Mouse (Mus musculus): ENCODE measurements around the gene Asb17. TPM values are rescaled to one million over a fixed set of nuclear protein-coding genes. Genes with fewer than 3 reads are reported as not detected.

The Asb17 gene
- polyA plus RNA-seq (2015; fragmentation: Nextera tagmentation; extraction: Ambion mirVana): 0.05 and 0.08 TPM in 2 replicates

DNA sequence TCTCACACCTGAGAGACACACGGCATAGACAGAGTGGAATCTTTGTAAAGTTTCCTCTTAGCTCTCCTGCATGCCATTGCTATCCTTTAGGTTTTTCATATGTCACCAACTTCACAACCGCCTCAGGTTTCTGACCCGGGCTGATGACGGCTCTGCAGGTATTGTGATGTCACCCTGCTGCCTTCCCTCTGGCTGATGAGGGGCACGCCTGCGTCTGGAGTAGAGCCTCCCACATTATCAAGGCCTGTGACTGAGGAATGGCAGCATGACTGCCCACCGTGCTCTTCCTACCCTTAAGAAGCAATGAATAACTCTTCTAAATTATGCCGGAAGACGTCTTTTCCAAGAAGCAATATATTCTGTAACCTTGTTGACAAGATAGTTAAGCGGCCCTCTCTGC lies at the start of gene Asb17:
Gene Asb17, plus strand, starts transcription at position 180 of the 400 bp plus-strand sequence.
- no peaks in the 10 kb centered on the region for H3K36me3 ChIP-seq

DNA sequence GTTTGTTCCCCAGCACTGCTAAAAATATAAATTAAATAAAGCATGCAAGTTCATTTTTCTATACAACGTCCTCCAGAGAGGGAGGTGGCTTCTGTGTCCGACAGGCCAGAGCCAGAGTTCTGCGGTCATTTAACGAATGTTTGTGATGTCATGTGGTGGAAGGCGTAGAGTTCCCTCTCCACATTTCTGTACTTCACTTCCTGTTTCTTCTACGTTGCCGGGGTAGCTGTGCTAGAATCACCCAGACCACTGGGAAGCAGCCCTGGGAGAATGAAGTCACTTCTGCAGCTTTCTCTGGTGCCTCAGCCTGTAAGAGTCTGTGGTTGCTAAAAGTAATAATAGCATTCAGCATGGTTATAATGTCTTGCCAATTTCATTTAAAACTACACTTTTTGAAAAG lies 46.4 kb upstream of the Asb17 start:
- Histone ChIP-seq H3K36me3 (no peaks in the 10 kb centered on the region), H3K27ac (no peak overlapping the region), H3K27me3 (no peaks in the 10 kb centered on the region), H3K4me2 (no peak overlapping the region), H3K4me3 (no peak overlapping the region), H3K9ac (no peak overlapping the region), H3K4me1 (no peaks in the 10 kb centered on the region), H3K9me3 (no peaks in the 10 kb centered on the region)
- ATAC-seq (ENCODE audit: borderline replicate concordance, extremely low read depth, low FRiP score, low TSS enrichment): no peak
- WGBS: 36% methylated on average over 7 of the region's 7 CpGs

More for the DNA sequence above, at the start of gene Asb17:
- 78% methylated on average over 10 of the region's 10 CpGs for WGBS
- H3K9me3 ChIP-seq: no peaks in the 10 kb centered on the region
- no peak within 1 kb of the TSS for H3K27ac ChIP-seq
- H3K4me1 ChIP-seq: no peaks in the 10 kb centered on the region
- H3K4me2 ChIP-seq: no peak within 1 kb of the TSS
- no peak within 1 kb of the TSS for H3K9ac ChIP-seq
- no peaks in the 10 kb centered on the region for H3K27me3 ChIP-seq
- no peak for ATAC-seq (ENCODE audit: borderline replicate concordance, extremely low read depth, low FRiP score, low TSS enrichment)
- no peak within 1 kb of the TSS for H3K4me3 ChIP-seq

DNA sequence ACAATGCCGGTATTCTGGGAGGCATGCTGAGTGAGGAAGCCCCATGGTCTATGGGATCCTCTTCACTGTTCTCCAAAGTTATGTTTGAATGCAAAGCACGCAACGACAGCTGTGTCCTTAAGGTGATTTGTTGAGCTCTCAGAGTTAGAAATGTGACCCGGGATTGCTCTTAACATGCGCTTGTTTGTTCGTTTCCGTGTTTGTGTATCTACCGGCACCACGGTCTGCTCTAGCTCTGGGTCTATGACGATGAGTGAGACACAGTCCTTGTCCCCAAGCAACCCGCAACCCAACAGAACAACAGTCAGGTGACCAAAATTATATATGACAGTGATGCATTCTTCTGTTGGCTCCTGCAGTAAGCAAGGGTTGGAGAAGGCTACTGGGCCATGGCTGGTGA lies 44.4 kb upstream of the Asb17 start:
- Histone ChIP-seq H3K9me3 (no peaks in the 10 kb centered on the region), H3K4me2 (no peak overlapping the region), H3K27ac (no peak overlapping the region), H3K36me3 (no peaks in the 10 kb centered on the region), H3K4me1 (no peaks in the 10 kb centered on the region), H3K4me3 (no peak overlapping the region), H3K9ac (no peak overlapping the region), H3K27me3 (no peaks in the 10 kb centered on the region)
- WGBS: 86% methylated on average over 11 of the region's 11 CpGs
- no peak for ATAC-seq (ENCODE audit: borderline replicate concordance, extremely low read depth, low FRiP score, low TSS enrichment)

DNA sequence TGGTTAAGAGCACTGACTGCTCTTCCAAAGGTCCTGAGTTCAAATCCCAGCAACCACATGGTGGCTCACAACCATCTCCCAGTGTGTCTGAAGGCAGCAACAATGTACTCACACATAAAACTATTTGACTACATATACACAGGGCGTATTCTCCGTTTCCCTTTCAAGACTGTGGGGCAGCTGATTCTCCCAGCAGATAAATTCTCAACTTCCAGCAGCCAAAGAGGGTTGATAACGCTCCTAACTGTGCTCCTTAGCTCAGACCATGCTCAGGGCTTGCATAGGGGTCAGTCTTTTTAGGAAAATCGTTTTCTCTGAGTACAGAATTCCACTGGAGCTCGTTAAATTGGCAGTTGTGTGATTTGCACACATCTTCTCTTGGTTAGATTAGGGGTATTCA lies 43.3 kb upstream of the Asb17 start:
- 74% methylated on average over 5 of the region's 5 CpGs for WGBS
- Histone ChIP-seq H3K4me1 (no peaks in the 10 kb centered on the region), H3K9ac (no peak overlapping the region), H3K36me3 (no peaks in the 10 kb centered on the region), H3K4me3 (no peak overlapping the region), H3K27ac (no peak overlapping the region), H3K9me3 (no peaks in the 10 kb centered on the region), H3K4me2 (no peak overlapping the region), H3K27me3 (no peaks in the 10 kb centered on the region)
- no peak for ATAC-seq (ENCODE audit: borderline replicate concordance, extremely low read depth, low FRiP score, low TSS enrichment)

DNA sequence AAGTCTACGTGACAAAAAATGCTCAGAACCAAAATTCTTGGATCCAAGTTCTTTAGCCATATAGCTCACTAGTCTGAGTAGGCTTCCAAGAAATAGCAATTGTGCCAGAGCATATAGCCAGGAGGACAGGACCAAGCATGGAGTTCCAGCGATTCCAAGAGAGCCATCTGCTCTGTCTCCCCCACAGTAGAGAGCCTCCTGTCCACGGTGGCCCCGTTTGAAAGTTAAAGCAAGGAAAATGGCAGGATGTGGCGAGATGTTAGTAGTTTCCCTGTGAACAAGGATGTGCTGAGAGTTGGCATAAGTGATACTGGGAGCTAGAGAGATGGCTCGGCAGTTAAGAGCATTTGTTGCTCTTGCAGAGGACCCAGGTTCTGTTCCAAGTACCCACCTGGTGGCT lies 42.5 kb upstream of the Asb17 start:
- no peaks in the 10 kb centered on the region for H3K36me3 ChIP-seq
- H3K4me2 ChIP-seq: no peak overlapping the region
- H3K27ac ChIP-seq: no peak overlapping the region
- no peaks in the 10 kb centered on the region for H3K27me3 ChIP-seq
- H3K4me1 ChIP-seq: peaks cover 4% of the 10 kb centered on the region; the same call in 1 of the 2 replicates
- ATAC-seq (ENCODE audit: borderline replicate concordance, extremely low read depth, low FRiP score, low TSS enrichment): no peak
- 73% methylated on average over 6 of the region's 6 CpGs for WGBS
- no peak overlapping the region for H3K9ac ChIP-seq
- H3K9me3 ChIP-seq: no peaks in the 10 kb centered on the region
- H3K4me3 ChIP-seq: no peak overlapping the region

DNA sequence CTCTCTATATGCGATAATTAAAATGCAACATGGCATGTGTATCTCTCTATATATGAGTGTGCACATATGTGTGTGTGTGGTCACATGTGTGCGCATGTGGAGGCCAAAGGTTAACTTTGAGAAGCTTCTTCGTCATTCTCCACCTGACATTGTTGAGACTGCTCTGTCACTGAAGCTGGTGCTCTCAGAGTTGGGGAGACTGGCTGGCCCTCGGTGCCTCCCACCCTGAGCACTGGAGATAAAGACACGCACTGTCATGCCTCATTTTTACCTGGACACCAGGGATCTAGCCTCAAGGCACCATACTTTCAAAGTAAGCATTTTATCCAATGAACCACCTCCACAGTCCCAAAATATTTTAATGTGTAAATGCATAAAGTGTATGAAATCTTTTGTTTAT lies 41.4 kb upstream of the Asb17 start:
- no peak overlapping the region for H3K27ac ChIP-seq
- WGBS: 79% methylated on average over 5 of the region's 5 CpGs

DNA sequence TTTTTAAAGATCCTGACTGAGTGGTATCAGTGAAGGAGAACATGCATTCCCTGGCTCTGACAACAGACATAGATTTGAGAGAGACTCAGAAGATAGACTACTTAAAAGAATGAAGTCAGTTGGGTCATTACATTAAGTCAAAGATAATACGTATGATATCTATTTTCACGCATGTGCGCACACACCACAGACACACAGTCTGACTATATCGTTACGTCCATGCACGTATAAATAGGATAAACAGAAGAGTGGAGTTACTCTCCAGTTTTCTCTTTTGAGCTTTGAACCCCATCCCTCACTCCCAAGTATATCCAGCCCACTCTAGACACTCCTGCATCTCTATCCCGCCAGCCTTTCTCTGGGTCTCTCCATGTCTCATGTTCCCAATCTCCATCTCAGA lies 40.0 kb upstream of the Asb17 start:
- no peak for ATAC-seq (ENCODE audit: borderline replicate concordance, extremely low read depth, low FRiP score, low TSS enrichment)
- no peak overlapping the region for H3K27ac ChIP-seq
- no peak overlapping the region for H3K4me2 ChIP-seq
- H3K4me1 ChIP-seq: peaks cover 4% of the 10 kb centered on the region; the same call in 1 of the 2 replicates
- no peaks in the 10 kb centered on the region for H3K9me3 ChIP-seq
- no peaks in the 10 kb centered on the region for H3K27me3 ChIP-seq
- no peaks in the 10 kb centered on the region for H3K36me3 ChIP-seq
- WGBS: 90% methylated on average over 7 of the region's 7 CpGs
- H3K4me3 ChIP-seq: no peak overlapping the region
- no peak overlapping the region for H3K9ac ChIP-seq

More for the DNA sequence above, 41.4 kb upstream of the Asb17 start:
- no peak overlapping the region for H3K9ac ChIP-seq
- no peaks in the 10 kb centered on the region for H3K36me3 ChIP-seq
- H3K4me3 ChIP-seq: no peak overlapping the region
- no peaks in the 10 kb centered on the region for H3K9me3 ChIP-seq
- H3K4me2 ChIP-seq: no peak overlapping the region
- H3K4me1 ChIP-seq: peaks cover 4% of the 10 kb centered on the region; the same call in 1 of the 2 replicates
- no peak for ATAC-seq (ENCODE audit: borderline replicate concordance, extremely low read depth, low FRiP score, low TSS enrichment)
- no peaks in the 10 kb centered on the region for H3K27me3 ChIP-seq

DNA sequence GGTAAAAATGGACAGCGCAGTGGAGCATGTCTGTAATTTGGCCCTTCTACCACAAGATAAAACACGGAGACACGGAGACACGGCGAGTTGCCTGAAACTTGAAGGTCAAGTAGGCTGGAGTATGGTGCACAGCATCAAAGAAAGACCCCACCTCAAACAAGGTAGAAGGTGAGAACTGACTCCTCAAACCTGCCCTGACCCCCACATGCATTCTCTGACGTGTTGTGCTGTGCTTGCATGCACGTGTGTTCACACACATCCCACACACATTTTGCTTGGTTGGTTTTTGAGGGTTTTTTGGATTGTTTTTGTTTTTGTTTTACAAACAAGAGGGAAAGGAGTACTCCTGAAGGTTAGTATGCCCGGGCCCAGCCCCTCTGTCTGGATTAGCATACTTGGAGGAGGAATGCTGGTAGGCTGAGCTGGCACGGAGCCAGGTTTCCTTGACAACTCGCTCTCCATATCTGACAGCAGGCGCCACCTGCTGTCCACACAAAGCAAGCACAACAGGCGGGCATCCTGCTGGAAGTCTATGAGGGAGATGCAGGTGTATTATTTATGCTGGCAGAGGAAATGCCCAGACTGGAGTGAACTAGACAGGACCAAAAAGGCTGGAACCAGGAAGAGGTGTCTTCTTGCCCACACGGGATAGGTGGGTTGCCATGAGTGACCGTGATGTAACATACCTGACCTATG lies 37.8 kb upstream of the Asb17 start:
- 29% methylated on average over 14 of the region's 14 CpGs for WGBS
- Histone ChIP-seq H3K27me3 (no peaks in the 10 kb centered on the region), H3K9me3 (no peaks in the 10 kb centered on the region), H3K27ac (no peak overlapping the region), H3K4me3 (no peak overlapping the region), H3K9ac (no peak overlapping the region), H3K4me2 (peak overlapping the region; percentile 36), H3K4me1 (peaks cover 4% of the 10 kb centered on the region; the same call in 1 of the 2 replicates), H3K36me3 (no peaks in the 10 kb centered on the region)
- peak; percentile 84 for ATAC-seq (ENCODE audit: borderline replicate concordance, extremely low read depth, low FRiP score, low TSS enrichment)

DNA sequence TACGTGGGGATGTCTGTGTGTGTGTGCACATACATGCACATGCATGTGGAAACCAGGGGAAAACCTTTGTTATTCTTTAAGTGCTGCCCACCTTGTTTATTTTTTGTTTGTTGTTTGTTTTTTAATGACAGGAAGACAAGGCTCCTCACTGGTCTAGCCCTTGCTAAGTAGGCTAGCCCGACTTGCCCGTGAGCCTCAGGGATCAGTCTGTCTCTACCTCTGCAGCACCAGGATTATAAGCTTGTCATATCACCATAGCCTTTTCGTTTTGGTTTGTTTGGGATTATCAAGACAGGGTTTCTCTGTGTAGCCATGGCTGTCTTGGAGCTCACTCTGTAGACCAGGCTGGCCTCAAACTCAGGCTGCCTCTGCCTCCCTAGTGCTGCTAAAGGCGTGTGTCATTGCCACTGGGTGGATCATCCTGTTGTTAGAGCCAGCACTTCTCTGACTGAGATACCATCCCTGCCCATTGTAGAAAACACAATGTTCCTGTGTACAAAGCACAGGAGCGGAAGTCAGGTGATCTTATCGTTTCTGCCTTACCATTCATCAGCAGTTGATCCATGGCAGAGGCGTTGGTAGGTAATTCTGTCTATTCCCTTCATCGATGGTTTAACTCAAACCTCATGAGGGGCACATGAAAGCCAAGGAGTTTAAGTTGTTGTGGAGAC lies 37.1 kb upstream of the Asb17 start:
- no peak overlapping the region for H3K27ac ChIP-seq
- 82% methylated on average over 9 of the region's 9 CpGs for WGBS
- no peak for ATAC-seq (ENCODE audit: borderline replicate concordance, extremely low read depth, low FRiP score, low TSS enrichment)
- H3K9me3 ChIP-seq: no peaks in the 10 kb centered on the region
- H3K9ac ChIP-seq: no peak overlapping the region
- peaks cover 4% of the 10 kb centered on the region; the same call in 1 of the 2 replicates for H3K4me1 ChIP-seq
- no peak overlapping the region for H3K4me3 ChIP-seq
- H3K4me2 ChIP-seq: no peak overlapping the region
- no peaks in the 10 kb centered on the region for H3K36me3 ChIP-seq
- H3K27me3 ChIP-seq: no peaks in the 10 kb centered on the region

DNA sequence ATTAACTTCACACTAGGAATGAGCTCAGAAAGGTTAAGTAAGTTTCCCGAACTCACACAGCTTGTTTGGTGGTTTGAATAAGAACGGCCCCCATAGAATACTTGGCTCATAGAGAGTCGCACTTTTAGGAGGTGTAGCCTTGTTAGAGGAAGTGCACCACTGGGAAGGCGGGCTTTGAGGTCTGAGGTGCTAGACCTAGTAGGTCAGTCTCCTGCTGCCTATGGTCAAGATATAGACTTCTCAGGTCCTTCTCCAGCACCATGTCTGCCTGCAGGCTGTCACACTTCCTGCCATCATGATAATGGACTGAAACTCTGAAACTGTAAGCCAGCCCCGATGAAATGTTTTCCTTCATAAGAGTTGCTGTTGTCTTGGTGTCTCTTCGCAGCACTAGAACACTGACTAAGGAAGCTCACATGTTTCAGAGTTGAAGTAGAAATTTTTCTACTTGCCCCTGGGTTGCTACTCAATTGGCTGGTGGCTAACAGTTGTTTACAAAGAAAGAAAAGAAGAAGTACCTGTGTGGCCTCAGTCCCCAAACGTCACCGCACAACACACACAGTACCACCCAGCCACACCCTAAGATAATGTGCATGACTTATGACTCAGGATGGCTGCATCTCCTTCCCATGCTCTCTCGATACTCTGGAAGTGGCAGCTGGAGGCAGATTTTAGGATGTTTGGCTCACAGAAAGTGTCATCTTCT lies 36.4 kb upstream of the Asb17 start:
- Histone ChIP-seq H3K27me3 (no peaks in the 10 kb centered on the region), H3K4me2 (no peak overlapping the region), H3K4me1 (peaks cover 4% of the 10 kb centered on the region; the same call in 1 of the 2 replicates), H3K4me3 (no peak overlapping the region), H3K9me3 (no peaks in the 10 kb centered on the region), H3K27ac (no peak overlapping the region), H3K36me3 (no peaks in the 10 kb centered on the region), H3K9ac (no peak overlapping the region)
- ATAC-seq (ENCODE audit: borderline replicate concordance, extremely low read depth, low FRiP score, low TSS enrichment): no peak
- 78% methylated on average over 9 of the region's 9 CpGs for WGBS

DNA sequence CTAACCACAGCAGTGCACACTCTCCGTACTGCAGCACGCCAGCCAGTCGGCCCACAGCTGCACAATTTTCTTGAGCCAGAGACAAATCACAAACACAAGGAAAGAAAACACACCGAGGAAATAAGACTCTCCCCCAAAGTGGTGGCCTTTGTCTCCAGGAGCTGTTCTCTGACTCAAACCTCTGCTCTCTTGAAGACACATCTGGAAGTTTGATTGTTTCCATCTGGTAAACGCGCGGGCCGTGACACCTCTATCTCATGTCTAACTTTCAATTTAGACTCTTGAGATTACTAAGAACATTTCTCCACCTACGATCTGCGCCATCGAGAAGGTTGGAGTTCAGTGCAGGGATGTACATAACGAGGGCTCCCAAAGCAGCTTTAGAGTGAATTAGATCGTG lies 35.6 kb upstream of the Asb17 start:
- ATAC-seq (ENCODE audit: borderline replicate concordance, extremely low read depth, low FRiP score, low TSS enrichment): no peak
- 75% methylated on average over 13 of the region's 13 CpGs for WGBS
- Histone ChIP-seq H3K27me3 (no peaks in the 10 kb centered on the region), H3K4me3 (no peak overlapping the region), H3K4me2 (no peak overlapping the region), H3K4me1 (peaks cover 4% of the 10 kb centered on the region; the same call in 1 of the 2 replicates), H3K9ac (no peak overlapping the region), H3K36me3 (no peaks in the 10 kb centered on the region), H3K9me3 (no peaks in the 10 kb centered on the region), H3K27ac (no peak overlapping the region)

DNA sequence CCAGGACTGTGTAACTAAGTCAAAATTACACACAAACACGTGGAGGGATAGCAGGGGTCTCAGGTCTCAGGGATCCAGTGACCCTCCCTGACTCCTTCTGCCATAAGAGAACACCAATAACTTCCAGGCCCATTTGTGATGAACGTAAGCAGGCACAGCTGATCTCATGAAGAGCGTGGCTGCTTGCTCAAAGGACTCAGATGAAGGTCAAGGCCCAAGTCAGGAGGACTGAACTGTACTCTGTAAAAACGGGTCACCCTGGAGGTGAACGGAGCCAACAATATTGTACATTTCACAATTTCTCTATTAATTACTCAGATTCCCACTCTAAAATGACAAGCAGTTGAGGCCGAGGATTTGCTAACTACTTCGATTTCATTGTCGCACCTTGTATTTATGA lies 30.0 kb upstream of the Asb17 start:
- WGBS: 82% methylated on average over 8 of the region's 8 CpGs
- no peaks in the 10 kb centered on the region for H3K4me1 ChIP-seq
- no peak for ATAC-seq (ENCODE audit: borderline replicate concordance, extremely low read depth, low FRiP score, low TSS enrichment)
- H3K4me2 ChIP-seq: no peak overlapping the region
- no peaks in the 10 kb centered on the region for H3K9me3 ChIP-seq
- H3K27ac ChIP-seq: no peak overlapping the region
- no peaks in the 10 kb centered on the region for H3K27me3 ChIP-seq
- H3K36me3 ChIP-seq: no peaks in the 10 kb centered on the region
- no peak overlapping the region for H3K4me3 ChIP-seq
- no peak overlapping the region for H3K9ac ChIP-seq

Data from lung, embryonic 15.5 days (tissue).